Mouse (Mus musculus): ENCODE measurements around the gene Zc3hc1. TPM values are rescaled to one million over a fixed set of nuclear protein-coding genes. Genes with fewer than 3 reads are reported as not detected.
A peak's percentile ranks its signal among the peaks of the same experiment; 100 is the strongest.
"Not testable (repeated sequence)": the region's sequence is repeated elsewhere in the genome, so short reads cannot be mapped to it uniquely, and the experiment has no call there.

The Zc3hc1 gene
- polyA plus RNA-seq, 1 experiment from 2014 or later: 38.9 TPM

DNA sequence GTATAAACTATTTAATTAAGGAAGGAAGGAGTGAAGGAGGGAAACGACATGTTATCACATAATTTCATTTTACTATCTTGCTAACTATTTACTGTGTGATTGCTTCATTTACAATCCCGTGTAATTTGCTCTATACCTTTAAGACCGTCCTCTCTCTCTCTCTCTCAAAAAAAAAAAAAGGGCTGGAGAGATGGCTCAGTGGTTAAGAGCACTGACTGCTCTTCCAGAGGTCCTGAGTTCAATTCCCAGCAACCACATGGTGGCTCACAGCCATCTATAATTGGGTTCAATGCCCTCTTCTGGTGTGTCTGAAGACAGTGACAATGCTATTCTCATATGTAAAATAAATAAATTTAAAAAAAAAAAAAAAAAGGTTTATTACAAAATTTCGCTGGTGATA lies 557 bp downstream of the Zc3hc1 start:
- H3K27ac ChIP-seq (ENCODE audit: low read length); H3K4me1 ChIP-seq (ENCODE audit: control insufficient read depth, insufficient read depth, low read length): not testable (repeated sequence)
- WGBS: 17% methylated on average over 4 of the region's 4 CpGs

DNA sequence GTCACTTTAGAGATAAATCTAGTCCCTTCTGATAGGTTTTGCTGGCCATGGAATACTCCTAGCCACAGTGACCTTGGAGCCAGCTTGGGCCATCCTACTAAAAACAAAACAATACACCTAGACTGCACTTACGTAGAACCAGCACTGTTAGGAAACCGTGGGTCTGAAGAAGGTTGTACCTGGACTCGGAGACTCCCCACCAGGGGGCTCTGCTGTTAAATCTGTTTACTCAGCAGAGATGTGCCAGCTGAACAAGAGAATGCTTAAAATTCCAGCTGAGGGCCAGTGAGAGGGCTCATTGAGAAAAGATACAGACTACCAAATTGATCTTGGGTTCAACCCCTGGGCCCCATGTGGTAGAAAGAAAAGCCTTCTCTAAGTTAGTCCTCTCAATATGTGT lies 9.7 kb downstream of the Zc3hc1 start:
- H3K27ac ChIP-seq (ENCODE audit: low read length): no peak overlapping the region
- H3K9ac ChIP-seq (ENCODE audit: low read length): no peak overlapping the region
- H3K36me3 ChIP-seq (ENCODE audit: control insufficient read depth, insufficient read depth, low read length): peaks cover 23% of the 10 kb centered on the region; the same call in 1 of the 2 replicates
- H3K27me3 ChIP-seq (ENCODE audit: control insufficient read depth, insufficient read depth, low read length): no peaks in the 10 kb centered on the region
- ATAC-seq (ENCODE audit: insufficient read depth, low FRiP score): no peak
- no peaks in the 10 kb centered on the region for H3K9me3 ChIP-seq (replicated peaks; ENCODE audit: control insufficient read depth, low read length)
- H3K4me1 ChIP-seq (ENCODE audit: control insufficient read depth, insufficient read depth, low read length): no peaks in the 10 kb centered on the region
- 62% methylated on average over 3 of the region's 3 CpGs for WGBS
- no peak overlapping the region for H3K4me2 ChIP-seq (ENCODE audit: low read depth, low read length)
- no peak overlapping the region for H3K4me3 ChIP-seq (replicated peaks; ENCODE audit: low read length)

More for the DNA sequence above, 557 bp downstream of the Zc3hc1 start:
- not testable (repeated sequence) for ATAC-seq (ENCODE audit: insufficient read depth, low FRiP score); H3K9me3 ChIP-seq (replicated peaks; ENCODE audit: control insufficient read depth, low read length); H3K27me3 ChIP-seq (ENCODE audit: control insufficient read depth, insufficient read depth, low read length); H3K36me3 ChIP-seq (ENCODE audit: control insufficient read depth, insufficient read depth, low read length)
- peak overlapping the region; percentile 58 for H3K4me2 ChIP-seq (ENCODE audit: low read depth, low read length)
- peak overlapping the region; percentile 87 for H3K9ac ChIP-seq (ENCODE audit: low read length)
- peak overlapping the region; percentile 94 for H3K4me3 ChIP-seq (replicated peaks; ENCODE audit: low read length)

DNA sequence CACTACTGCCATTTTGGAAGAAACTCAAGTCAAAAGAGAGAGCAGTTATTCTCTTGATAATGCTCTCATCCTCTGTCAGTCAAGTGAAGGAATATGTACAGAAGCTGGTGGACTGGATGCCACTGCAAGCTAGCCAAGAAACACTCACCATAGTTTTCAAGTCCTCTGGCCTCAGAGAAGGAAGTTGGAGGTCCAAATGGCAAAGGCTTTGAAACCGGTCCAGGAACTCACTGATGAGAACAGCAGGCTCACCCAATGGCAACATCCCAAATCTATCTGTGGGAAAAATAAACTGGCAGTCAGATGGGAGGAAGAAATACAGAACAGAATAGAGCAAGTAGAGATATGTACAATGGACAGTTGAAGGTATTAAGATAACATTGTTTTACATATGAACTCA lies 15.0 kb downstream of the Zc3hc1 start:
- Histone ChIP-seq H3K36me3 (ENCODE audit: control insufficient read depth, insufficient read depth, low read length) (peaks cover 19% of the 10 kb centered on the region), H3K4me3 (replicated peaks; ENCODE audit: low read length) (no peak overlapping the region), H3K4me2 (ENCODE audit: low read depth, low read length) (no peak overlapping the region), H3K27me3 (ENCODE audit: control insufficient read depth, insufficient read depth, low read length) (no peaks in the 10 kb centered on the region), H3K9ac (ENCODE audit: low read length) (no peak overlapping the region), H3K27ac (ENCODE audit: low read length) (no peak overlapping the region), H3K9me3 (replicated peaks; ENCODE audit: control insufficient read depth, low read length) (no peaks in the 10 kb centered on the region), H3K4me1 (ENCODE audit: control insufficient read depth, insufficient read depth, low read length) (no peaks in the 10 kb centered on the region)
- ATAC-seq (ENCODE audit: insufficient read depth, low FRiP score): no peak
- 85% methylated on average over 1 of the region's 1 CpGs for WGBS

DNA sequence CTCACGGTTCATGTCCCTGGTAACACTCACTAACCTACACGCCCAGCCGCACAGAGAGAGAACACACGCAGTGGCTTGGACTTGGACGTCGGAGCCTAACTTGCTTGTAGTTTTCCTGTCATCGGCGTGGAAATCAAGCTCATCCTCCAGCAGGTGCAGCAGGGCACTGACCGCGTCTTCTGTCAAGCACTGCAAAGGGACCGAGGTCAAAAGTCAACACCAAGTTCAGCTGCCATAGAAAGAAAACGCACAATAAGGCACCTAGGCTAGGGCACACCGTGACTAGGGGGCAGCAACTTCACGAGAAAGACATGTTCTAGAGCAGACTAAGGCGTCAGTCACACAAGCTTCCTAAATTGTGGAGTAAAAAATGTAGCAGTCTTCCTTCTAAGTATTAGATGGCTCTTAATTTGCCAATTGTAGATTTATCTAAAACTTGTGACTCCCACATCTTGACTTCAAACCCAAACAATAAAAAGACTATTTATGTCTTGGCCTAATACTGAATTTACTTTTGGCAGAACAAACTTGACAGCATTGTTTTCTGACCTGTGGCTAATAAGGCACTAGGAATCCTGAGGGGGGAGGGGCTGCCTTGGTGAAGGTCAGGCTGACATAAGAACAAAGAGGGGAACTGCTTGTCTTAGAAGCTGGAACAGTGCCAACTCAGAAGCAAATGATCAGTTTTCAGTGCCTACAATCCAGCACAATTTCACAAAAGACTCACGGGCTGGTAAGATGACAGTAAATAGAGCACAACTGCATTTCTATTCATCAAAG lies 15.9 kb downstream of the Zc3hc1 start:
- ATAC-seq (ENCODE audit: insufficient read depth, low FRiP score): no peak
- no peaks in the 10 kb centered on the region for H3K4me1 ChIP-seq (ENCODE audit: control insufficient read depth, insufficient read depth, low read length)
- no peak overlapping the region for H3K4me2 ChIP-seq (ENCODE audit: low read depth, low read length)
- WGBS: 79% methylated on average over 16 of the region's 16 CpGs
- no peak overlapping the region for H3K4me3 ChIP-seq (replicated peaks; ENCODE audit: low read length)
- H3K27me3 ChIP-seq (ENCODE audit: control insufficient read depth, insufficient read depth, low read length): no peaks in the 10 kb centered on the region
- peaks cover 13% of the 10 kb centered on the region for H3K36me3 ChIP-seq (ENCODE audit: control insufficient read depth, insufficient read depth, low read length)
- H3K9ac ChIP-seq (ENCODE audit: low read length): no peak overlapping the region
- 0 out of 2 replicates have a peak overlapping the region, but pooled peaks have one; percentile 4 for H3K27ac ChIP-seq (ENCODE audit: low read length)
- H3K9me3 ChIP-seq (replicated peaks; ENCODE audit: control insufficient read depth, low read length): no peaks in the 10 kb centered on the region

DNA sequence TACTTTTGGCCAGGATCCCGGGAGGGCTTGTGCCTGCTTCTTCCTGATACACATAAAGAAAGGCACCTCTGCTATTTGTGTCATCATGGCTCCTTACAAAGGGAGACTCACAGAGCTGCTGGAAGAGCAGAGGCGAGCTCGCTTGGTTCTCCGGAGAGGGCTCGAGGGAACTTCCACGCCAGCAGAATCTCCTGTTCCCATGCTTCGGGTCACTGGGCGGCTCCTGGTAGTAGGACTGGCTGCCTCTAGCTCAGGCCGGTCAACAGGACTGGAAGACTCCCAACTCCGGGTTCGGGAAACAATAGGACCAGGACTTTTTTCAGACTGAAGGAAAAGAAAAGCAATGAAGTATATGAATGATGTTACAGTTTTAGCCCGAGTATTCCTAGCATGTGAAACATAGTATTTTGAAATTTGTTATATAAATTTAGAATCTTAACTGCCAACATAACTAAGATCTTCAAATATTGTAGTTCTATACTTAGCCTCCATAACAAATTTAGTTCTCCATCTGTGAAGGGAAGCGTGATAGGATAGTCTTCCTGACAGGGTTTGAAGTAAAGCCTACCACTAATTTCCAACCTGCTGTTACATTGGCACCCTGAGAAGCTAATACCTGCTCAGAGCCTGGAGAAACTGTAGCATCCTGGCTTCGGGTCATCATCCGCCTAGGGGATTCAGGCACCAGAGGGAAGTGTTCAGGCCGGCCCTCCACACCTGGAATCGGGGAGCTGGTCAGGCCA lies 18.0 kb downstream of the Zc3hc1 start:
- H3K36me3 ChIP-seq (ENCODE audit: control insufficient read depth, insufficient read depth, low read length): peaks cover 18% of the 10 kb centered on the region
- no peak overlapping the region for H3K4me3 ChIP-seq (replicated peaks; ENCODE audit: low read length)
- no peak overlapping the region for H3K4me2 ChIP-seq (ENCODE audit: low read depth, low read length)
- H3K9me3 ChIP-seq (replicated peaks; ENCODE audit: control insufficient read depth, low read length): no peaks in the 10 kb centered on the region
- no peak for ATAC-seq (ENCODE audit: insufficient read depth, low FRiP score)
- no peak overlapping the region for H3K9ac ChIP-seq (ENCODE audit: low read length)
- H3K4me1 ChIP-seq (ENCODE audit: control insufficient read depth, insufficient read depth, low read length): no peaks in the 10 kb centered on the region
- no peak overlapping the region for H3K27ac ChIP-seq (ENCODE audit: low read length)
- H3K27me3 ChIP-seq (ENCODE audit: control insufficient read depth, insufficient read depth, low read length): no peaks in the 10 kb centered on the region
- WGBS: 95% methylated on average over 17 of the region's 17 CpGs

DNA sequence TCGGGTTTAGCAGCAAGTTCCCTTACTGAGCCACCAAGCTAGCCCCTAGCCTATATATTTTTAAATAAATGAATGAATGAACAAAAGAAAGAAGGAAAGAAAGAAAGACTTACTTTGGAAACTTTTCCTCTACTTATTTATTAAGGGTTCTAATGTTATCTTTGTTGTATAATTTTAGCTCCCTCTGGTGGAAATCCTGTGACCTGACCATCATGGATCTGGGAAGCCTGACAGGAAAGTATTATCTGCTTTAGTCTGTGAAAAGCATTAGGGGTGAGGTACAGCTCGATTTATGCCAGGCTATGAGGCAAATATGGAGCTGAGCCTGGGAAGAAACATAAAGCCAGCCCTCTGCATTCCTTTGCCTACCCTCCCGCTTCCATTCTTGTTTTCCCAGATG lies 21.5 kb downstream of the Zc3hc1 start:
- H3K4me1 ChIP-seq (ENCODE audit: control insufficient read depth, insufficient read depth, low read length): no peaks in the 10 kb centered on the region
- no peak overlapping the region for H3K4me3 ChIP-seq (replicated peaks; ENCODE audit: low read length)
- peaks cover 23% of the 10 kb centered on the region for H3K36me3 ChIP-seq (ENCODE audit: control insufficient read depth, insufficient read depth, low read length)
- no peak overlapping the region for H3K9ac ChIP-seq (ENCODE audit: low read length)
- no peaks in the 10 kb centered on the region for H3K9me3 ChIP-seq (replicated peaks; ENCODE audit: control insufficient read depth, low read length)
- no peak for ATAC-seq (ENCODE audit: insufficient read depth, low FRiP score)
- no peak overlapping the region for H3K4me2 ChIP-seq (ENCODE audit: low read depth, low read length)
- 81% methylated on average over 3 of the region's 3 CpGs for WGBS
- H3K27ac ChIP-seq (ENCODE audit: low read length): no peak overlapping the region
- H3K27me3 ChIP-seq (ENCODE audit: control insufficient read depth, insufficient read depth, low read length): no peaks in the 10 kb centered on the region

DNA sequence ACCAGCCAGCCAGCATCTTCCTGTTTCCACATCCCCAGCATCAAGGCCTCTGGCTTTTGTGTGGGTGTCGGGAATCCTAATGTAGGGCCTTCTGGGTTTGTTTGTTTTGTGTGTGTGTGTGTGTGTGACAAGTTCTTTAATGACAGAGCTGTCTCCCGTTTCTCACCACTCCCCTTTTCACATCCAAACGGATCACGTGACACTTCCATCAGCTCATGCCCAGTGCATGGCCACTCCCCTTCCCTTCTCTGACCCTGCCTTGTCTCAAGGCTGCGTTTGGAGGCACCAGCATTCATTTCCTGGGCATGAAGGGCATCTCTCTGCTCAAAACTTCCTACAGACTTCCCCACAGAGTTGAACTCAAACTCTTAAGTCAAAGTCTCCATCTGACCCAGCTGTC lies 27.0 kb downstream of the Zc3hc1 start:
- H3K9me3 ChIP-seq (replicated peaks; ENCODE audit: control insufficient read depth, low read length): no peaks in the 10 kb centered on the region
- H3K27me3 ChIP-seq (ENCODE audit: control insufficient read depth, insufficient read depth, low read length): no peaks in the 10 kb centered on the region
- no peak overlapping the region for H3K4me3 ChIP-seq (replicated peaks; ENCODE audit: low read length)
- H3K4me2 ChIP-seq (ENCODE audit: low read depth, low read length): no peak overlapping the region
- H3K36me3 ChIP-seq (ENCODE audit: control insufficient read depth, insufficient read depth, low read length): peaks cover 8% of the 10 kb centered on the region; the same call in 1 of the 2 replicates
- no peak for ATAC-seq (ENCODE audit: insufficient read depth, low FRiP score)
- no peaks in the 10 kb centered on the region for H3K4me1 ChIP-seq (ENCODE audit: control insufficient read depth, insufficient read depth, low read length)
- no peak overlapping the region for H3K27ac ChIP-seq (ENCODE audit: low read length)
- H3K9ac ChIP-seq (ENCODE audit: low read length): no peak overlapping the region
- WGBS: 29% methylated on average over 5 of the region's 5 CpGs

DNA sequence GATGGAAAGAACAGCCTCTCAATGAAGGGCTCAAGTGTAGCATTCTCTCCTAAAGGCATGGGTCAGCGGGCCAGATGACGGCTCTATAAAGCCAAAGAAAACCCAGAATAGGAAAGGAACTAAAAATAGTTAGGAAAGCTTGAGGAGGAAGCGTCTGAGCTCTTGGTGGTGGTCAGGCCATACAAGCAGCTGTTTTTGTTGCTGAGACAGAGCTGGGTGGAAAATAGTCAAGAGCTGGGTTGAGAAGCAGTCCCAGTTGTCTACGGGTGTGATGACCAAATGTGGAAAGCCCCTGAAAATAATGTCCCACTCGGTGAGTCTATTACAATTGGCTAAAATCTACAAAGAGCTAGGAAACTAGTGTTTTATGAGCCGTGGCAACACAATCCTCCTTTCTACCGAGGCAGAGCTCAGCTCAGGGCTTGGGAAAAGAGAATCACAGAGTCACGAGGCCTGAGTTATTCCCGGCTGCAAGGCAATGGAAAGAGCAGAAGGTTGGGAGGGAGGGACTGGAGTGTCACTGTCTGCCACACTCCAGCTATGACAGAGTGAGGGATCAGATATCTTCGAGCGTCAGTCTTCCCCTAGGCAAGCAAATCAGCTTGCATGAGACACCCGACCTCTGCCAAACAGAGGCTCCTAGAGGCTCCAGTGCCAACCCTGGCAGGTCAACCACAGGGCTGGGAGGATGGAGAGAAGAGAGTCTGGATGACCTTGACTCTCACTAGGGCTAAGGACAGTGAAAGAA lies 30.9 kb downstream of the Zc3hc1 start:
- Histone ChIP-seq H3K9ac (ENCODE audit: low read length) (no peak overlapping the region), H3K4me2 (ENCODE audit: low read depth, low read length) (no peak overlapping the region), H3K4me1 (ENCODE audit: control insufficient read depth, insufficient read depth, low read length) (no peaks in the 10 kb centered on the region), H3K9me3 (replicated peaks; ENCODE audit: control insufficient read depth, low read length) (no peaks in the 10 kb centered on the region), H3K4me3 (replicated peaks; ENCODE audit: low read length) (no peak overlapping the region), H3K27ac (ENCODE audit: low read length) (no peak overlapping the region), H3K36me3 (ENCODE audit: control insufficient read depth, insufficient read depth, low read length) (no peaks in the 10 kb centered on the region), H3K27me3 (ENCODE audit: control insufficient read depth, insufficient read depth, low read length) (no peaks in the 10 kb centered on the region)
- no peak for ATAC-seq (ENCODE audit: insufficient read depth, low FRiP score)
- WGBS: 74% methylated on average over 12 of the region's 12 CpGs
